Mouse (Mus musculus) T-helper 2 cell (primary cell): ENCODE results near the gene Traf3.

Experiments
- in situ Hi-C: fragments of 300-600 bp; cut with MboI, MseI; formaldehyde crosslinking; loops from one replicate; pipeline ENCODE4 v1.15.1; 2025; ENCODE audit warnings: high pct_unique_total_duplicates

Traf3 gene

DNA sequence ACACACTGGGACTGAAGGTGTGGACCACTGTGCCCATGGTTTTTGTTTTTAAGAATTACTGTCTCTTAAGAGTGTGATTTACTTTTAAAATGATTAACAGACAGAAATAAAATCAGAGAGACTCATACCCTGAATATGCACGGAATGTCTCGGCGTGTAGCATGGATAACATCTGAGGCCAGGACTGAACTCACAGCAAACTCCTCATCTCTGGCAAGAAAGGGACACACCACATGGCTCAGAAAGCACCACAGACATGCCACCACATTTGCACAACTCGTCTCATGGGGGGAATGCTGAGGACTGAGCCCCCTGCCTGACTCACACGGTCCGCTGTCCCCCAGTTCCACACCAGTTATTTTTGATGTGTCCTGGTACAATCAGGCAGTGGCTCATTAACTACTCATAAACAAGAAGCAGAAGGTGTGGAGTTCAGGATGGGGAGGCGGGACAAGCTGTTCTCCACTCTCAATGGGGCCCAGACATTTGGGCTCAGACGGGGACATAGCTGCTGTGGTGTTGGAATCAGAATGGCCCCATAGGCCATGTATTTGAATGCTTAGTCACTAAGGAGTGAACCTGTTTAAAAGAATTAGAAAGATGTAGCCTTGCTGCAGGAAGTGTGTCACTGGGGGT, 137.7 kb downstream of the Traf3 start:
- in situ Hi-C loops, result no loop called here

DNA sequence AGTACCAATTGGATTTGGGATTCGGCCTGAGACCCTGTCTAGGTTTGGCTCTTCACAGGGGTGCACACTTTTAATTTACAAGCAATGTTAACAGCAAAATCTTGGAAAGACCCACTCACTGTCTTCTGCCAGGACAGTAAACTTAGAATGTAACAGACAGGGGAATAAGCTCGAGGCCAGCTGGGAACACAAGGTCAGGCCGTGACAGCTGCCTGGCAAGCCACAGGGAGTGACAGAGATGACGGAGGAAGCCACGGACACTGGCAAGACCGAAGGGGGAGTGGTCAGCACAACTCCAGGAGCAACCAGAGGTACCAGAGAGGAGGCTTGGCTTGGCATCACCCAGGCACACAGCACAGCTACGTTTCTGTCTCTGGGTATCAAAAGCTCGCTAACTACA, 140.7 kb downstream of the Traf3 start:
- in situ Hi-C loops, result no loop called here

DNA sequence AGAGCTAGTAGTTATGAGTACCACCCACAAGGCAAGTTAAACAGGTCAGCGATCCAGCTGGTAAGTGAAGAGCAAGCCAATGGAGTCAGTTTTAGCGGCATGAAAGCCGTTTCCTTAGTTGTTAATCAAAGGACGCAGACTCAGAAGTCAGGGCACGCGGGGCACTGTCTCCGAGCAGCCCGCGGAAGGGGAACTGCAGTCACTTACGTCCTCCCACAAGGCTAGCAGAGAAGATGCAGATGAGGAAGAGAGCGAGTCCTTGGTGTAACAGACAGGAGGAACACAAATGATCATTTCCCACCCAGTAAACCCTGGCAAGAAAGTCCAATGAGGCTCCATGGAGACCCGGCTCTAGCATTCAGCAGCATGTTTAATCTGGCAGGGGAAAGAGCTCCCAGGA, 143.1 kb downstream of the Traf3 start:
- in situ Hi-C loops, result no loop called here

DNA sequence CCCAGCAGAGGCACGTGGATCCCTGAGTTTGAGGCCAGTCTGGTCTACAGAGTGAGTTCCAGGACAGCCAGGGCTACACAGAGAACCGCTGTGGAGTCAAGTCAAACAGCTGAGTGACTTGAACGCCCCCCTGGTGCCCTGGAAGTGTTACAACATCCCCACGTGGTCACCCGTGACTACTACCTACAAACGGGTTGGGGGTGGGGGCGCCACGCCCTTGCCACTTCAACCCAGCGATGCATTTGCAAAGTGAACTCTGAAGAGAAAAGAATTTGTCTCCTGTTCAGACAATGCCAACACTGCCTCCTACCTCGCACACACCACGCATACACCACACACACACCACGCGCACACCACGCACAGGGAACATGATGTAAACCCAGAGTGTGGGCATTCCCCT, 143.8 kb downstream of the Traf3 start:
- in situ Hi-C loops, result no loop called here

DNA sequence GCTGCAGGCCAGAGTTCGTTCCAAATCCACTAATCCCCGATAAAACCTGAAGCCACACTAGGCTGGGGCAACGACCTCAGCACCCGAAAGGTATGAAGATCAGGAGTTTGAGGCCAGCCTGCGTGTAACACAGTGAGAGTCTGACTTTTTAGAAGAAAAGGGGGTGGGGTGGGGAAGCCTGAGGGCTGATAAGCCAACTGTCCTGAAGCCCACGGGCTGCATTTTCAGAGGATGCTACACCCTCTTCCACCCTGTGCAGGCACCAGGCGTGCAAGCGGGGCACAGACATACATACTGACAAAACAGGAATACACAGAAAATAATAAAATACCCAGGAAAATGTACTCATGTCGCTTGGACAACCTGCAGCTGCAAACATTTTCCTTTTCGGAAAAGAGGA, 145.6 kb downstream of the Traf3 start:
- in situ Hi-C loops, result no loop called here

DNA sequence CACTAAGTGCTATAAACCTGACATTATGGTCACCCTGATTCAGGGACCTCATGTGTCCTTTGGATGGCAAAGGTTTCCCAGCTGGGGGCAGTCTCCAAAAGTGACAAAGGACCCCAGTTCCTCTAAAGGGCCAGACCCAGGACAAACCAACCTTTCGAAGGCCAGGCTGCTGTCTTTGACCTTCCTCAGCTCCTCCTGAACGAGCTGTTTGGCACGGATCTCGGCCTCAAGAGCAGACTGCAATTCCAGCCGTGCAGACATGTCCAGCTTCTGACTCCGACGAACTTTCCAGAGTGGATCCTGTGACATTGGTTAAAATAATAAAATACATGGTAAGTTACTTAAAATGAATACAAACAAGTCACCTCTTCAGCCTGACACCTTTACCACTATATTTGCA, 148.1 kb downstream of the Traf3 start:
- in situ Hi-C loops, result no loop called here
